Mouse (Mus musculus) heart, postnatal 0 days (tissue): ENCODE measurements around the gene Gm21954. TPM values are rescaled to one million over a fixed set of nuclear protein-coding genes. Genes with fewer than 3 reads are reported as not detected.

ENCODE experiments used
- ATAC-seq: fragments of 200-750 bp; cut with Nextera tagmentation; 2 replicates; pipeline ENCODE4 v1.8.0; 2017; ENCODE audit warnings: low read depth, moderate number of reproducible peaks, moderate library complexity; ENCODE audit not compliant: insufficient read depth
- DNase-seq: peaks from one replicate; pipeline ENCODE4 v3.0.0-alpha.2; 2016; ENCODE audit warnings: low spot score
- H3K27ac ChIP-seq: fragments of 300-500 bp; sonication (generic); 2 replicates; pipeline ENCODE4 v1.5.1; 2014; ENCODE audit warnings: low read depth, mild to moderate bottlenecking
- H3K27me3 ChIP-seq: fragments of 300-500 bp; sonication (generic); 2 replicates; pipeline ENCODE4 v1.6.1; 2014; ENCODE audit warnings: low read length, mixed read lengths; ENCODE audit not compliant: control insufficient read depth, insufficient read depth
- H3K36me3 ChIP-seq: fragments of 300-500 bp; sonication (generic); replicated peaks from 2 replicates; pipeline ENCODE4 v1.6.1; 2014; ENCODE audit warnings: low read length, mixed read lengths; ENCODE audit not compliant: control insufficient read depth, insufficient read depth
- H3K4me1 ChIP-seq: fragments of 300-500 bp; sonication (generic); 2 replicates; pipeline ENCODE4 v1.6.1; 2014; ENCODE audit warnings: antibody characterized with exemption; ENCODE audit not compliant: control insufficient read depth, insufficient read depth
- H3K4me2 ChIP-seq: fragments of 300-500 bp; sonication (generic); 2 replicates; pipeline ENCODE4 v1.6.1; 2014; ENCODE audit warnings: low read depth, mild to moderate bottlenecking, low read length, moderate library complexity
- H3K4me3 ChIP-seq: fragments of 300-500 bp; sonication (generic); 2 replicates; pipeline ENCODE4 v1.5.1; 2014; ENCODE audit warnings: low read depth, low read length
- H3K9ac ChIP-seq: fragments of 300-500 bp; sonication (generic); replicated peaks from 2 replicates; pipeline ENCODE4 v1.6.1; 2014; ENCODE audit warnings: low read depth, low read length, mixed read lengths
- H3K9me3 ChIP-seq: fragments of 300-500 bp; sonication (generic); replicated peaks from 2 replicates; pipeline ENCODE4 v1.6.1; 2016; ENCODE audit warnings: low read length; ENCODE audit not compliant: control insufficient read depth
- CTCF ChIP-seq: IDR thresholded peaks from 2 replicates; pipeline ENCODE4 v1.5.1; 2016; ENCODE audit warnings: antibody characterized with exemption, control low read depth, low read depth
- EP300 ChIP-seq: IDR thresholded peaks from 2 replicates; pipeline ENCODE4 v1.6.1; 2016; ENCODE audit warnings: antibody characterized with exemption, low read depth
- WGBS: fragments of 180-500 bp; shearing (Covaris S2); extraction: QIAGEN DNeasy Blood & Tissue Kit; methylation state at CpG from one replicate; pipeline ENCODE4 v1.1.7; 2014; 5-methylcytosine and 5-hydroxymethylcytosine counted together
- polyA plus RNA-seq: library from polyadenylated mRNA; unstranded; fragments of >200 nt; fragmentation: Nextera tagmentation; extraction: Ambion mirVana; gene quantifications from 2 replicates; pipeline ENCODE4 v1.2.1, GENCODE M21; 2015
- total RNA-seq: library from RNA; depleted of rRNA; stranded (reverse); fragments of >200 nt; gene quantifications from 2 replicates; pipeline ENCODE4 v1.2.3, GENCODE M21; 2014; ENCODE audit warnings: low replicate concordance

The Gm21954 gene
- total and polyA plus RNA-seq, 2 experiments from 2014 or later = not detected

GRCm38 (mm10) chr3:55511658-55512057 is 39.6 kb upstream of the Gm21954 start:
- H3K4me3 ChIP-seq = no peak overlapping the region
- H3K9ac ChIP-seq = no peak overlapping the region
- H3K27me3 ChIP-seq = no peaks in the 10 kb centered on the region
- 51% methylated on average over 6 of the region's 6 CpGs for WGBS
- TF ChIP-seq CTCF = no peak
- ATAC-seq = no peak
- H3K27ac ChIP-seq = no peak overlapping the region
- no peaks in the 10 kb centered on the region for H3K36me3 ChIP-seq
- H3K9me3 ChIP-seq = no peaks in the 10 kb centered on the region
- DNase-seq = peak; percentile 6
- no peak overlapping the region for H3K4me2 ChIP-seq
- H3K4me1 ChIP-seq = no peaks in the 10 kb centered on the region

DNA sequence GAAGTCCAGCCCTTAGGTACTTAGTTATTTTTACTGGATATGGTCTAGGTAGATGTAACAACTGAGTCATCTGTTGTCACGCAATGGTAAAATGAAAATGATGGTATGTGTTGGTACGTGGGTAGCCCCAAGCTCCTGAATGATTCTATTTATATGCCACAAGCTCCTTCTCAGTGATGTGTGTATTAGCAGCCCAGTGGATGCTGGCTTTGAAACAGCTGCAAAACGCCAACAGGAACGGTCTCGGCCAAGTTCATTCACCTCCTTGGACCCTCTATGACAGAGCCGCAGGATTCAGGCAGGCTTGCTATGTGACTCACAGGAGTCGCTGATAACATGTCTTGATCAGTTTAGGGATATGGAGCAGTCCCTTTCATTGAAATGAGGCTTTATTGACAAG is 38.2 kb upstream of the Gm21954 start:
- no peak overlapping the region for H3K9ac ChIP-seq
- DNase-seq (no peak), ATAC-seq (no peak)
- no peak overlapping the region for H3K4me2 ChIP-seq
- TF ChIP-seq EP300 (no peak), CTCF (no peak)
- H3K27ac ChIP-seq = no peak overlapping the region
- no peaks in the 10 kb centered on the region for H3K36me3 ChIP-seq
- H3K4me3 ChIP-seq = no peak overlapping the region
- H3K9me3 ChIP-seq = no peaks in the 10 kb centered on the region
- 64% methylated on average over 7 of the region's 7 CpGs for WGBS
- no peaks in the 10 kb centered on the region for H3K4me1 ChIP-seq
- H3K27me3 ChIP-seq = no peaks in the 10 kb centered on the region

GRCm38 (mm10) chr3:55499298-55499697 is 27.3 kb upstream of the Gm21954 start:
- no peak overlapping the region for H3K4me2 ChIP-seq
- no peak for ATAC-seq
- no peak overlapping the region for H3K4me3 ChIP-seq
- H3K9ac ChIP-seq = no peak overlapping the region
- H3K36me3 ChIP-seq = no peaks in the 10 kb centered on the region
- no peaks in the 10 kb centered on the region for H3K4me1 ChIP-seq
- no peak overlapping the region for H3K27ac ChIP-seq
- WGBS = 89% methylated on average over 7 of the region's 7 CpGs
- H3K27me3 ChIP-seq = no peaks in the 10 kb centered on the region
- TF ChIP-seq CTCF (no peak), EP300 (no peak)
- no peak for DNase-seq
- H3K9me3 ChIP-seq = no peaks in the 10 kb centered on the region

DNA sequence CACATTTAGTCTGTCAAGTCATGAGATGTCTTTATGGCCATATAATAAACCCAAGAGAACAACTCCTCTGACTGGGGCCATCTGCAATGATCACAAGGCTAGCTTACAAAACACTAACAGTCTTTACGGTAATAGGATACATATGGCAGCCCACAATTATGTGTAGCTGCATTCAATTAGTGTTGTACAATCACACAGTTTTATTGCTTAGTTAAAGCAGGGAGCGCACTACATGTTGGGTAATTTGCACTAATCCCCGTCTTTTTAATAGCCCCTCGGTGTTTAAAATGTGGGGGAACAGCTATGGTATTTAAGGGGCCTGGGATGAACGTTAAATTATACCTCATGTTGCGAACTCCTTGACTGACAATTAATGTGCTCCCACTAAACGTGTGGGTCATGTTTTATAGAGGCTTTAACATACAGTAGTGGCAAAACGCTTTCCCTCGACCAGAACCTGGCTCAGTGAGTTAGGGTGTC is 24.5 kb upstream of the Gm21954 start:
- DNase-seq = no peak
- H3K9ac ChIP-seq = no peak overlapping the region
- H3K4me2 ChIP-seq = no peak overlapping the region
- no peaks in the 10 kb centered on the region for H3K36me3 ChIP-seq
- no peak overlapping the region for H3K4me3 ChIP-seq
- no peak for TF ChIP-seq CTCF
- TF ChIP-seq EP300 = no peak
- H3K27me3 ChIP-seq = no peaks in the 10 kb centered on the region
- H3K4me1 ChIP-seq = no peaks in the 10 kb centered on the region
- H3K27ac ChIP-seq = no peak overlapping the region
- 84% methylated on average over 9 of the region's 9 CpGs for WGBS
- no peaks in the 10 kb centered on the region for H3K9me3 ChIP-seq
- ATAC-seq = no peak

DNA sequence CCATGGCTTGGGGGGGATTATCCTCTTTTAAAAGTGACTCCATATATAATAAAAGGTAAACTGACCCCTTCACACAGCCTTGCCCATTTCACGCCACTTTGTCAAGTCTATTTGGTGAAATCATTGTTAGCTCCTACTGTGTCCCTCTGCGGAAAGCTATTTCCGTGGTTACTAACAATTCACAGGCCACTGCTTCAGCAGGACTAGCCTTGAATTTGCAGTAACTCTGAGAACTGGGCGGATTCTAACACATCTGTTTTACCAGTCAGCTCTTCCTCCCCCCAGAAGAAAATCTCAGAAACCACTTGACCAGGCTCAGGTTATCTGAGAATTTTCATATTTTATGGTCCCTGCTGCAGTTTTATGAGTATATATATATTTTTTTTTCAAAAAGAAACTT is 23.9 kb upstream of the Gm21954 start:
- H3K9ac ChIP-seq = no peak overlapping the region
- H3K4me2 ChIP-seq = no peak overlapping the region
- no peak overlapping the region for H3K4me3 ChIP-seq
- no peak for TF ChIP-seq CTCF
- TF ChIP-seq EP300 = no peak
- 75% methylated on average over 4 of the region's 4 CpGs for WGBS
- no peaks in the 10 kb centered on the region for H3K36me3 ChIP-seq
- H3K27ac ChIP-seq = no peak overlapping the region
- H3K9me3 ChIP-seq = no peaks in the 10 kb centered on the region
- no peaks in the 10 kb centered on the region for H3K4me1 ChIP-seq
- no peaks in the 10 kb centered on the region for H3K27me3 ChIP-seq
- ATAC-seq (no peak), DNase-seq (no peak)

GRCm38 (mm10) chr3:55495231-55495630 is 23.2 kb upstream of the Gm21954 start:
- Histone ChIP-seq H3K4me3 (no peak overlapping the region), H3K27me3 (no peaks in the 10 kb centered on the region), H3K9me3 (no peaks in the 10 kb centered on the region), H3K9ac (no peak overlapping the region), H3K36me3 (no peaks in the 10 kb centered on the region), H3K27ac (no peak overlapping the region), H3K4me1 (no peaks in the 10 kb centered on the region), H3K4me2 (no peak overlapping the region)
- DNase-seq (no peak), ATAC-seq (no peak)
- WGBS = 74% methylated on average over 7 of the region's 7 CpGs
- no peak for TF ChIP-seq EP300
- no peak for TF ChIP-seq CTCF
